Mouse (Mus musculus) kidney, embryonic 15.5 days (tissue): ENCODE measurements around the gene Tmem97. TPM values are rescaled to one million over a fixed set of nuclear protein-coding genes. Genes with fewer than 3 reads are reported as not detected.

Source experiments
- ATAC-seq: fragments of 200-750 bp; cut with Nextera tagmentation; replicated peaks from 2 replicates; pipeline ENCODE4 v1.8.0; 2017; ENCODE audit warnings: moderate TSS enrichment; ENCODE audit not compliant: low FRiP score
- H3K27ac ChIP-seq: fragments of 300-500 bp; sonication (generic); 2 replicates; pipeline ENCODE4 v1.5.1; 2015; ENCODE audit warnings: mild to moderate bottlenecking, inconsistent platforms
- H3K27me3 ChIP-seq: fragments of 300-500 bp; sonication (generic); 2 replicates; pipeline ENCODE4 v1.6.1; 2015; ENCODE audit warnings: inconsistent platforms
- H3K36me3 ChIP-seq: fragments of 300-500 bp; sonication (generic); 2 replicates; pipeline ENCODE4 v1.6.1; 2015; ENCODE audit warnings: inconsistent platforms
- H3K4me1 ChIP-seq: fragments of 300-500 bp; sonication (generic); 2 replicates; pipeline ENCODE4 v1.6.1; 2015; ENCODE audit warnings: inconsistent platforms
- H3K4me2 ChIP-seq: fragments of 300-500 bp; sonication (generic); 2 replicates; pipeline ENCODE4 v1.6.1; 2015; ENCODE audit warnings: moderate library complexity, mild to moderate bottlenecking, inconsistent platforms
- H3K4me3 ChIP-seq: fragments of 300-500 bp; sonication (generic); replicated peaks from 2 replicates; pipeline ENCODE4 v1.5.1; 2015; ENCODE audit warnings: mild to moderate bottlenecking, inconsistent platforms
- H3K9ac ChIP-seq: fragments of 300-500 bp; sonication (generic); 2 replicates; pipeline ENCODE4 v1.6.1; 2015; ENCODE audit warnings: mild to moderate bottlenecking, inconsistent platforms
- H3K9me3 ChIP-seq: fragments of 300-500 bp; sonication (generic); replicated peaks from 2 replicates; pipeline ENCODE4 v1.6.1; 2016; ENCODE audit warnings: inconsistent platforms
- WGBS: fragments of 180-500 bp; shearing (Covaris S2); methylation state at CpG from one replicate; pipeline ENCODE4 v1.1.7; 2015; ENCODE audit warnings: mixed read lengths; 5-methylcytosine and 5-hydroxymethylcytosine counted together
- polyA plus RNA-seq: library from polyadenylated mRNA; unstranded; fragments of >200 nt; fragmentation: Nextera tagmentation; extraction: Ambion mirVana; gene quantifications from 2 replicates; pipeline ENCODE4 v1.2.1, GENCODE M21; 2015

Tmem97 gene
- polyA plus RNA-seq, 1 experiment from 2014 or later, result 82.3 TPM

GRCm38 (mm10) chr11:78502909-78503650, 47.5 kb downstream of the Tmem97 start, which contains the start of gene Sebox:
Sebox (plus strand) TSS chr11:78503447.
- peaks cover 34% of the 10 kb centered on the region for H3K27me3 ChIP-seq
- no peaks in the 10 kb centered on the region for H3K9me3 ChIP-seq
- no peak within 1 kb of the TSS for H3K4me3 ChIP-seq
- no peak within 1 kb of the TSS for H3K9ac ChIP-seq
- peaks cover 25% of the 10 kb centered on the region for H3K36me3 ChIP-seq
- H3K4me2 ChIP-seq, result no peak within 1 kb of the TSS
- no peak for ATAC-seq
- peaks cover 2% of the 10 kb centered on the region for H3K4me1 ChIP-seq
- H3K27ac ChIP-seq, result no peak within 1 kb of the TSS
- WGBS, result 73% methylated on average over 7 of the region's 7 CpGs

- no peak overlapping the region for H3K9ac ChIP-seq
- H3K9me3 ChIP-seq, result no peaks in the 10 kb centered on the region
- no peak overlapping the region for H3K4me2 ChIP-seq
- no peak for ATAC-seq
- 72% methylated on average over 20 of the region's 20 CpGs for WGBS
- H3K4me3 ChIP-seq, result no peak overlapping the region
- peaks cover 44% of the 10 kb centered on the region for H3K27me3 ChIP-seq
- no peak overlapping the region for H3K27ac ChIP-seq
- H3K36me3 ChIP-seq, result peaks cover 11% of the 10 kb centered on the region
- peaks cover 16% of the 10 kb centered on the region for H3K4me1 ChIP-seq
Observed at GRCm38 (mm10) chr11:78501529-78501928, 49.0 kb downstream of the Tmem97 start.

- peaks cover 2% of the 10 kb centered on the region; the same call in 1 of the 2 replicates for H3K36me3 ChIP-seq
- peaks cover 52% of the 10 kb centered on the region for H3K27me3 ChIP-seq
- no peak overlapping the region for H3K4me2 ChIP-seq
- H3K4me1 ChIP-seq, result peaks cover 16% of the 10 kb centered on the region
- H3K9me3 ChIP-seq, result no peaks in the 10 kb centered on the region
- no peak overlapping the region for H3K9ac ChIP-seq
- no peak for ATAC-seq
- H3K27ac ChIP-seq, result no peak overlapping the region
- H3K4me3 ChIP-seq, result no peak overlapping the region
- 83% methylated on average over 9 of the region's 9 CpGs for WGBS
Observed at GRCm38 (mm10) chr11:78500623-78501202, 49.9 kb downstream of the Tmem97 start.

- no peaks in the 10 kb centered on the region for H3K9me3 ChIP-seq
- no peak for ATAC-seq
- no peak overlapping the region for H3K9ac ChIP-seq
- H3K27me3 ChIP-seq, result peaks cover 64% of the 10 kb centered on the region
- H3K4me2 ChIP-seq, result no peak overlapping the region
- H3K4me3 ChIP-seq, result no peak overlapping the region
- WGBS, result 41% methylated on average over 16 of the region's 16 CpGs
- H3K36me3 ChIP-seq, result no peaks in the 10 kb centered on the region
- H3K4me1 ChIP-seq, result peaks cover 16% of the 10 kb centered on the region
- H3K27ac ChIP-seq, result no peak overlapping the region
Observed at GRCm38 (mm10) chr11:78499543-78499942, 51.0 kb downstream of the Tmem97 start.

- Histone ChIP-seq H3K4me3 (peak within 1 kb of the TSS; percentile 59), H3K27me3 (peaks cover 69% of the 10 kb centered on the region), H3K9me3 (no peaks in the 10 kb centered on the region), H3K36me3 (no peaks in the 10 kb centered on the region), H3K4me2 (peak within 1 kb of the TSS; percentile 99), H3K4me1 (peaks cover 16% of the 10 kb centered on the region), H3K9ac (0 out of 2 replicates have a peak within 1 kb of the TSS, but pooled peaks have one; percentile 31), H3K27ac (0 out of 2 replicates have a peak within 1 kb of the TSS, but pooled peaks have one; percentile 9)
- no peak for ATAC-seq
- 54% methylated on average over 7 of the region's 7 CpGs for WGBS
Observed at GRCm38 (mm10) chr11:78499004-78499403, 51.6 kb downstream of the Tmem97 start, which contains the start of gene Vtn. Vtn (plus strand) TSS chr11:78499091.

- Histone ChIP-seq H3K36me3 (no peaks in the 10 kb centered on the region), H3K4me1 (peaks cover 16% of the 10 kb centered on the region), H3K9ac (peak within 1 kb of the TSS; percentile 43), H3K4me2 (peak within 1 kb of the TSS; percentile 99), H3K27ac (0 out of 2 replicates have a peak within 1 kb of the TSS, but pooled peaks have one; percentile 9), H3K9me3 (no peaks in the 10 kb centered on the region), H3K4me3 (peak within 1 kb of the TSS; percentile 59), H3K27me3 (peaks cover 73% of the 10 kb centered on the region)
- peak; percentile 96 for ATAC-seq
- 3% methylated on average over 36 of the region's 36 CpGs for WGBS
Observed at GRCm38 (mm10) chr11:78497544-78498522, 52.7 kb downstream of the Tmem97 start, which contains the start of gene Sarm1. Sarm1 (minus strand) TSS chr11:78497754.

GRCm38 (mm10) chr11:78497071-78497541, 53.5 kb downstream of the Tmem97 start:
- under 1% methylated on average over 44 of the region's 44 CpGs for WGBS

GRCm38 (mm10) chr11:78495904-78496303, 54.7 kb downstream of the Tmem97 start:
- 5% methylated on average over 6 of the region's 6 CpGs for WGBS
- Histone ChIP-seq H3K27me3 (peaks cover 83% of the 10 kb centered on the region), H3K36me3 (no peaks in the 10 kb centered on the region), H3K27ac (no peak overlapping the region), H3K9ac (no peak overlapping the region), H3K4me1 (peaks cover 19% of the 10 kb centered on the region), H3K9me3 (no peaks in the 10 kb centered on the region), H3K4me3 (no peak overlapping the region), H3K4me2 (no peak overlapping the region)
- ATAC-seq, result no peak

More at GRCm38 (mm10) chr11:78497071-78497541, 53.5 kb downstream of the Tmem97 start:
- Histone ChIP-seq H3K4me3 (peak overlapping the region; percentile 59), H3K27ac (no peak overlapping the region), H3K36me3 (no peaks in the 10 kb centered on the region), H3K4me2 (peak overlapping the region; percentile 99), H3K9ac (peak overlapping the region; percentile 43), H3K4me1 (peaks cover 16% of the 10 kb centered on the region), H3K9me3 (no peaks in the 10 kb centered on the region), H3K27me3 (peaks cover 79% of the 10 kb centered on the region)
- peak; percentile 32 for ATAC-seq

Other genes starting within 250 kb of the Tmem97 start
- 43.3 and 47.4 TPM in 2 replicates for gene Spag5, start 249.2 kb downstream of the Tmem97 start, polyA plus RNA-seq
- 6.0 and 6.4 TPM in 2 replicates for gene Aldoc, start 227.8 kb downstream of the Tmem97 start, polyA plus RNA-seq
- 77.5 and 86.2 TPM in 2 replicates for gene Pigs, start 222.4 kb downstream of the Tmem97 start, polyA plus RNA-seq
- 40.2 and 44.9 TPM in 2 replicates for gene Unc119, start 207.3 kb downstream of the Tmem97 start, polyA plus RNA-seq
- 0.10 TPM in 1 of 2 replicates, not detected in the other for gene Foxn1, start 164.2 kb downstream of the Tmem97 start, polyA plus RNA-seq
- gene Slc13a2, start 128.6 kb downstream of the Tmem97 start, polyA plus RNA-seq, result 1.1 and 1.2 TPM in 2 replicates
- gene Slc46a1, start 85.1 kb downstream of the Tmem97 start, polyA plus RNA-seq, result 21.1 and 21.3 TPM in 2 replicates
- 1.5 and 1.8 TPM in 2 replicates for gene Sarm1, start 53.0 kb downstream of the Tmem97 start, polyA plus RNA-seq
- gene Vtn, start 51.7 kb downstream of the Tmem97 start, polyA plus RNA-seq, result 4.5 and 8.1 TPM in 2 replicates
- gene Sebox, start 47.3 kb downstream of the Tmem97 start, polyA plus RNA-seq, result not detected in 2 replicates
- gene Tmem199, start 38.6 kb downstream of the Tmem97 start, polyA plus RNA-seq, result 56.7 and 57.1 TPM in 2 replicates
- 169 and 171 TPM in 2 replicates for gene Poldip2, start 38.6 kb downstream of the Tmem97 start, polyA plus RNA-seq
- gene Tnfaip1, start 14.4 kb downstream of the Tmem97 start, polyA plus RNA-seq, result 81.8 and 88.2 TPM in 2 replicates
- gene Ift20, start 14.4 kb downstream of the Tmem97 start, polyA plus RNA-seq, result 134 and 145 TPM in 2 replicates
- gene Nlk, start 146.6 kb upstream of the Tmem97 start, polyA plus RNA-seq, result 15.5 and 17.4 TPM in 2 replicates
- gene Ccnq, start 201.0 kb upstream of the Tmem97 start, polyA plus RNA-seq, result 41.8 and 45.7 TPM in 2 replicates